Mouse (Mus musculus) kidney, adult 18-20 months (tissue): ENCODE results near the gene Cyba.

ENCODE experiments used
- DNase-seq: peaks from one replicate; pipeline ENCODE4 v3.0.0; 2021

The Cyba gene

GRCm38 (mm10) chr8:122432443-122433268 lies at the start of gene Cyba:
Cyba (minus strand) TSS chr8:122432930.
- DNase-seq: peak; percentile 85

- no peak for DNase-seq
These were observed 49.7 kb upstream of the Cyba start for GRCm38 (mm10) chr8:122482448-122482847.

GRCm38 (mm10) chr8:122475580-122476320 lies 43.0 kb upstream of the Cyba start, which contains the start of the genes Rnf166 and Ctu2:
Rnf166 (minus strand) TSS chr8:122476064.
Ctu2 (plus strand) TSS chr8:122476143.
- peak; percentile 92 for DNase-seq

DNA sequence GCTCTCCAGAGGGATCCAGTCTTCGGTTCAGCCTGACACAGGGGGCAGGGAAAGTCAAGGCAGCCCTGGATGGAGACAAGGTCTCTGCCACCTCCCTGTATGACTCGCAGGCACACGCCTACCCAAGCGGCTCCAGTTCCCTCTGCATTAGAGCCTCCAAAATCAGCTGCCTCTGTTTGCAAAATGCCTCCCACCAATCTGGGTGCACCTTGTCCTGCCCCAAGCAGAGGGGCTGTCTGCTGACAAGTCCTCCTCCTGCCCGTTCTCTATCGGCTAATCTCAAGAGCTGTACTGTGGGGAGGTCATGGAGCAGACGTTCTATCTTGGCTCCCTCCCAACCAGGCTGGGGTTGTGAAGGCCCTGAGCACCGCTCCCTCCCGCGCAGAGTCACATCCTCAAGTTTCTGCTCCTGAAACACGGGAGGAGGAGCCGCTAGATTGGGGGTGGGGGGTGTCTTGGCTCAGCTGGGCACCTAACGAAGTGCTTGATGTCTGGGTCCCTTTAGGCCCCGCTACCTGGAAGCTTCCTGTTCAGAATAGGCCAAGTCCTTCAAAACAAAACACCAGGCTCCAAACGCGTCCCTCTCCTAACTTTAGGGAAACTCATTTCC lies 42.3 kb upstream of the Cyba start:
- peak; percentile 43 for DNase-seq

- no peak for DNase-seq
These were observed 41.2 kb upstream of the Cyba start for GRCm38 (mm10) chr8:122473911-122474421.

- no peak for DNase-seq
These were observed 38.0 kb upstream of the Cyba start for GRCm38 (mm10) chr8:122470691-122471090.

DNA sequence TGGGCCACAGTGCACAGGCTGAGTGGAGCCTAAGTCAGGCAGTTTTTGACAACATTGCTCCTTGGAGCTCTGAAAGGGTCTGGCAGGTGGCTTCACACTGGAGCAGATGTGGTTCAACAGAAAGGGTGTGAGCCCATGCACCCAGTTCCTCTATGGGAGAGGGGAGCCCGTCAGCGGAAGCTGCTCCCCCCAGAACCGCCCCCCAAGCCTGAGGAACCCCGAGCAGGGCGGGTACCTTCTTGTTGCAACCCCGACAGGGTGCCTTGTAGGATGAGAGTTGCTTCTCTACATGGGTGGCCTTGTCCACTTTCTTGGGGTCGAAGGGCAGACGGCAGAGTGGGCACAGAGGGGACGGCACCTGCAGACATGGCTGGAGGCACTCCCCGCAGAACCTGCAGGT lies 37.2 kb upstream of the Cyba start:
- no peak for DNase-seq

DNA sequence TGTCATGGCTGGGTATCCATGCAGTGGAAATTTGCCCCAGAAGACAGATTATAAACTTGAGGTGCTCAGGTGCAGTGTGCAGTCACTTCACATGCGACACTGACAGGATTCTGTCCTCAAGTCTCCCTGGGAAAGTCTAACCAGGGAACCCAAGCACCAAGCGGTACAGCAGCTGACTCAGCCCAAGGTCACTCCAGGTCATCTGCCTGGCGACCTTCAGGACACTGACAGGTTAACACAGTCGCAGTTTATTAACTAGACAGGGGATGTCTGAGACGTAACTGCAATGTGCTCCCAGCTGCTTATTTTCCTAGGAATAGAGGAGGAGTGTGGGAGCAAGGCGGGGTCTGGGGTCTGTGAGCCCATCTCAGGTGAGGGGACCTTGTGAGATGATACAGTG lies 36.7 kb upstream of the Cyba start:
- no peak for DNase-seq

DNA sequence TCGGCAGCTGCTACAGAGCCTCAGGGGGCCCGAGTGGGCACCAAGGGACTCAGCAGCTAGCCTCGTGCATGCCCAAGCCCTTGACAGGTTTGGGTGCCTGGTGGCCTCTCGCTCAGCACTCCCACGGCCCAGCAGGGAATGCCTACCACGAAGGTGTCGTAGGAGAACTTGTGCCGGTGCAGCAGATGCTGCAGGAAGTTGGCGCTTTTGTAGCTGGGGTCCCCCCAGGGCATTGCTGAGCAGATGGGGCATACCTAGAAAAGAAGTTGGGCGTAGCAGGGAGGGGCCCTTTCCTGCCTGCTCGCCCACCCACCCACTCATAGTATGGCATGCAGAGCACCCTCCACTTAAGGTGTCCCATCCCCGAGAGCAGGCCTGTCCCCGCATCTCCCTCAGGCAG lies 35.1 kb upstream of the Cyba start:
- no peak for DNase-seq

GRCm38 (mm10) chr8:122464985-122465384 lies 32.3 kb upstream of the Cyba start:
- DNase-seq: no peak

GRCm38 (mm10) chr8:122463651-122464640 lies 31.2 kb upstream of the Cyba start:
- peak; percentile 21 for DNase-seq

DNA sequence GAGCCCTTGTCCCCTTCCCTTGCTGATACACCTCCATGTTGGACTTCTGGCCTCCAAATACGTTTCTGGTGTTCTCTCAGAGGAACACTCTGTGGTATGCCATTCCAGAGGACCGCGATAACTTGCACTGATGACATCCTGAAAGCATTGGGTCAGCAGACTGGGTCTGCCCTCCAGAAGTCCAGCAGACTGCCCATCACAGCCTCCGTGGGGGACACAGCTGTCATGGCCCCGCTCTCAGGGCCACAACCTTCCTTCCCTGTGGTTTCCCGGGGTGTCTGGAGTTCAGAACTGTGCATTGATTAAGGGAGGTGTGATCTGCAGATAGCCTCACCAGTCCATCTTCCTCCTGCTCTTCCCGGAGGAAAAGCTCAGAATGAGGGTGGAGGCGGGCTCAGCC lies 29.8 kb upstream of the Cyba start:
- no peak for DNase-seq

DNA sequence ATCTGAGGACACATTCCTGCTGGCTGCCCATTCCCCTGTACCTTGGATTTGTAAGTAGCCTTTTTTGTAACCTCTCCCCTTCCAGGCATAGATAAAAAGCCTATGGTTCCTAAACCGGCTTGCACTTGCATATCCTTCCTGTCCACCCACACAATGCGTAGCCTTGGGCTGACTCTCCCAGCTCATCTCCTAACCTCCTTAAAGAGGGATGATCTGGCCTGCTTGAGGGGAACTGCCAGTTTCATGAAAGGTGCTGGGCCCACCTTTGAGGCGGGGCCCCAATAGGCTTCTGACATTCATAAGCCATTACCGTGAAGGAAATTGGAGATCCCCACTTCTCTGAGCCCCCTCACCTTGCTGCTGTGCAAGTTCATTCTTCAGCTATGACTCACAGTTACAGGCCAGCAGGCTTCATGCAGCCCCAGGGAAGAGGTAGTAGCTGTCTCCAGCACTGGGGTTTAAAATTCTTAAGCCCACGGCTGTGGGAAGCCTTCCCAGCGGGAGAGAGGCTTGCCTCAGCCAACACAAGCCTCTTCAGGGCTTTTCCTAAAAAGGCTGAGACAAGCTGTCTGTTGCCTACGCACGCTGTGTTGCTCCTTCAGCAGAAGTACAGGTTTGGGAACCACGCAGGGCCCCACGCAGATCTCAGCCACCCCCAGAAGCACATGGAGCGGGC lies 28.9 kb upstream of the Cyba start:
- DNase-seq: no peak

DNA sequence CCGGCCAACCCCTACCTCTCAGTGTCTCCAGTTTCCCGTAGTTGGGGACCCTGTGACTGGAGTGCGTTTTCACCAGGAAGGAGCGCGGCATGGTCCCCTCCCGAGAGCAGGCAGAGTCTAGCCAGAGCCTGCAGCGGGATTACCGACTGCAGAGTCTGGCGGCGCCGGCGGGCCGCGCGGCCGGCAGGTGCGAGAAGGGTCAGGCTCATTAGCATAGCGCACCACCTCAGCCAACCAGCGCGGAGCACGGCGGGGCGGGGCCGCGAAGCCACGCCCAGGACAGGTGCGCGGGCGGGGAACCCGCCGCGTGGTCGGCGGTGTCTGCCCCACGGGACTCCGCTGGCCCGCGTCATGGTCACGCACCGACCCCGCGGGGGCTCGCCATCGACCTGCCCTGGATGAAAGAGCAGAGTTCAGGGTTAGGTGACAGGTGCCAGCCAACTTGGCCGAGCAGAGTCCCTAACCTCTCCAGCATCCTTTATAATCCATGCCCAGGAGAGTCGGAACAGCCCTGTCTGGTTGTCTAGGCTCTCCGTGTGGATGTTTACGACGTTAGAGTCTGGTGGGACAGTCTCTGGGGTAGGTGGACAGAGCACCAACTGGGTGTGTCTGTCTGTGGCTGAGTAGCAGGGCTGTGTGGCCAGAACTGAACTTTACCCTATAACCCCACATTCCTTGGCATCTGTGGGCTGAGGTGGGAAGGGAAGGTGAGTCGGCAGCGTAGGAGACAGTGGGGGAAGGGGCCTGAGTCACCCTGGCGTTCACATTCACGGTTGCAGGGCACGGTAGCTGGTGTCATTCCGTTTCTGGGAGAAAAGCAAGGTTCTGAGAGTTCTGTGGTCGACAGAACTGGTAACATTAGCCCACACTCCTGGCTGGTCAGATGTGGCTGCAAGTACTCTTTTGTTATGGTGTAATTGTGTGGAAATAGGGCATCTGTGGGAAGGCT lies 28.1 kb upstream of the Cyba start, which contains the start of gene Snai3:
Gene Snai3, minus strand, starts transcription at position 210 of the 949 bp plus-strand sequence.
- peak; percentile 85 for DNase-seq

DNA sequence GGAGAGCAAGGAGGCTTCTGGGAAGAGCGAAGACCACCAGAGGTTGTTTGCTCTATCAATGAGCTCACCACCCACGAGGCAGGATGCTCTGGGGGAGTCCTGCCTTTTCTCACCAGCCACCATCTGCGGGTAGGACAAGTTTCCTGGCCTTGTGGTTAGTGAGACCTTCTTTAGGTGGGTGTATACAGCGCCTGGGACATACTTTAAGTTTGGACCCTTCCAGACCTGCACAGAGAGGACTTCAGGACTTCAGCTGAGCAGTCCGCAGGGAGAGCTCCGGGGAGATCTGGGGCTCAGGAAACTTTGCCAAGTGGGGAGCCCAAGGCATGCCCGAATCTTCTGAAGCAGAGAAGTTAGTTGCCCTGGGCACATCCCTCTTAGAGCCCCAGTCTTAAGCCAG lies 27.3 kb upstream of the Cyba start:
- DNase-seq: no peak

DNA sequence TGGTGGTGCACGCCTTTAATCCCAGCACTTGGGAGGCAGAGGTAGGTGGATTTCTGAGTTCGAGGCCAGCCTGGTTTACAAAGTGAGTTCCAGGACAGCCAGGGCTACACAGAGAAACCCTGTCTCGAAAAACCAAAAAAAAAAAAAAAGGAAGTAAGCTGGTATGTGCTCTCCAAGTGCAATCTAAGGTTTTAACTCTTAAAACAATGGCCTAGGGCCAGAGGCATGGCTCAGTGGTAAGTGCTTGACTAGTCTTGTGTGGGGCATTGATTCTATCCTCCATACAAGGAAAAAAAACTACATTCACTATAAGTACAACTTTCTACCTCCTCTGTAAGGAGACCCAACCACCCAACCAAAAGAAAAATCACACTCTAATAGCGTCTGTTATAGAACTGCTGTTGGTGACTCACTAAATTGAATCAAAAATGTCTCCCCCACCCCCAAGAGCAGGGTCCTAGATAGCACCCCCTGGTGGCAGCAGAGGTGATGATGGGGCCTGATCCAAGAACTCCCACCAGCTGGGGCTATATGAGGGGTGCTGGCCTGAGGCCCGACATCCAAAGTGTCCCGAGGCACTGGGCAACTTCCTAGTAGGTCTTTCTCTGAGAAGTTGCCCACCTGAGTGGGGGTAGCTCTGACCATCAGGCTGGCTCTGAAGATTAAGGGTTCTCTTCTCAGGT lies 26.6 kb upstream of the Cyba start:
- no peak for DNase-seq

DNA sequence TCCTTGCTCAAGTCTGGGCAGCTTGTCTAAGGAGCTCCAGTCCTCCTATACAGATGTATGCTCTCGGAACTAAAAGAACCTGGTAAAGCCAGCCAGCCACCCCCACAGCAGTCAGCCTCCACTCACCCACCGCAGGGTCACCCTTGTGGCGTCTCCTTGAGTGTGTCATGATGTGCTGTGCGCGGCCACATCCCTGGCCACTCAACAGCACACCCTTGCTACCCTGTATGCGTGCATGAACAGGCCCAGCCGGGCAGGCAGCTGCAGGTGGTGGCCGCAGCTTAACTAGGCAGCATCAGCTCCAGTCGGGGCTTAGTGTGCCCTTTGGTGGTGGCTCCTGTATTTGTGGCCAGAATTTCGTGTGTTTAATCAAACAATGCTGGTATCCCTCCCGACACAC lies 24.4 kb upstream of the Cyba start:
- DNase-seq: no peak

DNA sequence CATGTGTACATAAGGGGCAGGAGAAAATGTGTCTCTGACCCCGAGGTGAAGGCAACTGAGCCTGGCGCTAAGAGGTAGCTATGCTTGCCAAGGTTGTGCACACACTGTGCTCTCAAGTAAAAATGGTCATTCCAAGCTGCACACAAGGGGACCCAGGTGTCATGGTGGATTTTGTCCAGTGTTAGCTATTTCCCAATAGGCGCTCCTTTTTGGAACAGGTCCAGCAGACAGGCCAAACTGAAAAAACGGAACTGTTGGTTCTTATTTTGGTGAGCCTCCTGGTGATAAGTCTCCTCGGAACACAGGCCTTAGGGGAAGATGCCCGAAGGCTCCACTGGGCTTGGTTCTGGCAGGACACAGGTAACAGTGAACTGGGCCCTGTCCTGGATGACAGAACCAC lies 21.7 kb upstream of the Cyba start:
- DNase-seq: no peak

DNA sequence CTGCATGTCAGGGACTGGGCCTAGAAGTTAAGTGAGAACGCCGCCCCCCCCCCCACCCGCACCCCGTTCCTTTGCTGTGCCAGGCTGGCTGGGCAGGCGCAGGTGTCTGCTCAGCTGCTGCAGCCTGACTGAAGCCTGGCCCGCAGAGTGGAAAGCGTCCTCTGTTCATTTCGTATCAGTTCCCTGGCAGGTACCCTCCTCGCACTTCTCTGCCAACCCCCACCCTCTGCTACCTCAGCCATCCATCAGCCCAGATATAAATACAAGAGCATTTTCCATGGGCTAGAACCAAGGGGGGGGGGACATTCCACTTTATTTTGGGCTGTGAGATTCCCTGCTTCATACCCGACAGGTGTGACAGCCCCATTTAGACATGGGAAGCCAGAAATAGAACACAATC lies 19.4 kb upstream of the Cyba start:
- DNase-seq: no peak
